Mouse (Mus musculus) liver, postnatal 0 days (tissue): ENCODE data around the gene Ppara.

Experiments used
- CTCF ChIP-seq: sonication (generic); IDR thresholded peaks from 2 replicates; pipeline ENCODE4 v1.5.1; 2016; ENCODE audit warnings: antibody characterized with exemption, low read depth
- EP300 ChIP-seq: IDR thresholded peaks from 2 replicates; pipeline ENCODE4 v1.6.1; 2016; ENCODE audit warnings: antibody characterized with exemption, low read depth, mild to moderate bottlenecking

DNA sequence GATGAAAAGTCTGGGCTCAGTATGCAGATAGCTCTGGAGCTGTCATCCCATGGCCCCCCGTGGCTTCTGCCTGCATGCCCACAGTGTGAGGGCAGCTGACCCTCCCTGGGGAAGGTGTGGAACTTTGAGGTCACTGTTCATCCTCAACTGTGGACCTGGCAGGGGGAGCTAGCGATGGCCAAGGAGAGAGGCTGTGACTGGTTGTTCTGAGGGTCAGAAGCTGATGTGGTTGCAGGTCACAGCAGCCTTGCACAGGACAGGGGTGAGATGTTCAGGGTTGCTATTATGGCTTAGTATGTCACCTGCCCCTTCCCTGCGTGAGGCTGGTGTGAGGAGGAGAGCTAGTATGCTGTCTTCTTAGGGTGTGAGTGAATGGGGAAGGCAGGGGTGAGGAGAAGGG, 13.7 kb downstream of the Ppara start:
- no peak for TF ChIP-seq EP300
- no peak for TF ChIP-seq CTCF
